Mouse (Mus musculus) liver, embryonic 15.5 days (tissue): ENCODE measurements around the gene RPS10-NUDT3. TPM values are rescaled to one million over a fixed set of nuclear protein-coding genes. Genes with fewer than 3 reads are reported as not detected.
A peak's percentile ranks its signal among the peaks of the same experiment; 100 is the strongest.

Source experiments
- ATAC-seq: fragments of 200-750 bp; cut with Nextera tagmentation; 2 replicates; pipeline ENCODE4 v1.8.0; 2017; ENCODE audit warnings: moderate number of reproducible peaks, mild to moderate bottlenecking, moderate library complexity; ENCODE audit not compliant: insufficient read depth
- H3K27ac ChIP-seq: fragments of 300-500 bp; sonication (generic); replicated peaks from 2 replicates; pipeline ENCODE4 v1.5.1; 2015; ENCODE audit warnings: mild to moderate bottlenecking, inconsistent platforms
- H3K27me3 ChIP-seq: fragments of 300-500 bp; sonication (generic); 2 replicates; pipeline ENCODE4 v1.6.1; 2015; ENCODE audit warnings: mild to moderate bottlenecking, inconsistent platforms
- H3K36me3 ChIP-seq: fragments of 300-500 bp; sonication (generic); replicated peaks from 2 replicates; pipeline ENCODE4 v1.6.1; 2015; ENCODE audit warnings: moderate library complexity, mild to moderate bottlenecking, inconsistent platforms
- H3K4me1 ChIP-seq: fragments of 300-500 bp; sonication (generic); replicated peaks from 2 replicates; pipeline ENCODE4 v1.6.1; 2015; ENCODE audit warnings: inconsistent platforms
- H3K4me2 ChIP-seq: fragments of 300-500 bp; sonication (generic); 2 replicates; pipeline ENCODE4 v1.6.1; 2015; ENCODE audit warnings: moderate library complexity, mild to moderate bottlenecking, inconsistent platforms
- H3K4me3 ChIP-seq: fragments of 300-500 bp; sonication (generic); replicated peaks from 2 replicates; pipeline ENCODE4 v1.5.1; 2015; ENCODE audit warnings: mild to moderate bottlenecking, inconsistent platforms
- H3K9ac ChIP-seq: fragments of 300-500 bp; sonication (generic); 2 replicates; pipeline ENCODE4 v1.6.1; 2015; ENCODE audit warnings: moderate library complexity, mild to moderate bottlenecking, inconsistent platforms
- H3K9me3 ChIP-seq: fragments of 300-500 bp; sonication (generic); replicated peaks from 2 replicates; pipeline ENCODE4 v1.6.1; 2016; ENCODE audit warnings: inconsistent platforms
- WGBS: fragments of 180-500 bp; shearing (Covaris S2); methylation state at CpG from one replicate; pipeline ENCODE4 v1.1.7; 2015; ENCODE audit warnings: mixed read lengths; ENCODE audit not compliant: insufficient replicate concordance; 5-methylcytosine and 5-hydroxymethylcytosine counted together
- polyA plus RNA-seq: library from polyadenylated mRNA; unstranded; fragments of >200 nt; fragmentation: Nextera tagmentation; extraction: Ambion mirVana; gene quantifications from 2 replicates; pipeline ENCODE4 v1.2.1, GENCODE M21; 2015

The RPS10-NUDT3 gene
- polyA plus RNA-seq, 1 experiment from 2014 or later = not detected

DNA sequence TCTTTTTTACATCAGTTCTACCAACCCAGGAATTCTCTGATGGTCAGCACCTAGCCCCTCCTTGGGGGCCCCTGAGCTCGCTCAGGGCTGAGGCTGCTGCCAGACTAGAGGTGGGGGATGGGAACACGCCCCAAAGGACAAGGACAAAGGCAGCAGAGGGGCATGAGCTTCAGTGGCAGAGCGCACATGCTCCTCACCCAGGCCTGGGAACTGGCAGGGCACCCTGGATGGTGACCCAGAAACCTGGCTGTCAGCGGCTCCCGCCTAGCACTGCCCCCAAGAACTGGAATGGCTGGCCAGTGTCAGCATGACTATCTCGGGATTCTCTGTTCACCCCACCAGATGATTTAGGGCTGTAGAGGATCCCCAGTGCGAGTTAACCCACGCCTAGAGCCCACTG is 85.8 kb downstream of the RPS10-NUDT3 start:
- Histone ChIP-seq H3K27ac (no peak overlapping the region), H3K27me3 (no peaks in the 10 kb centered on the region; the same call in 1 of the 2 replicates), H3K9ac (no peak overlapping the region), H3K36me3 (no peaks in the 10 kb centered on the region), H3K4me1 (peaks cover 33% of the 10 kb centered on the region), H3K9me3 (no peaks in the 10 kb centered on the region), H3K4me2 (no peak overlapping the region), H3K4me3 (no peak overlapping the region)
- ATAC-seq = no peak
- WGBS = 41% methylated on average over 8 of the region's 8 CpGs

DNA sequence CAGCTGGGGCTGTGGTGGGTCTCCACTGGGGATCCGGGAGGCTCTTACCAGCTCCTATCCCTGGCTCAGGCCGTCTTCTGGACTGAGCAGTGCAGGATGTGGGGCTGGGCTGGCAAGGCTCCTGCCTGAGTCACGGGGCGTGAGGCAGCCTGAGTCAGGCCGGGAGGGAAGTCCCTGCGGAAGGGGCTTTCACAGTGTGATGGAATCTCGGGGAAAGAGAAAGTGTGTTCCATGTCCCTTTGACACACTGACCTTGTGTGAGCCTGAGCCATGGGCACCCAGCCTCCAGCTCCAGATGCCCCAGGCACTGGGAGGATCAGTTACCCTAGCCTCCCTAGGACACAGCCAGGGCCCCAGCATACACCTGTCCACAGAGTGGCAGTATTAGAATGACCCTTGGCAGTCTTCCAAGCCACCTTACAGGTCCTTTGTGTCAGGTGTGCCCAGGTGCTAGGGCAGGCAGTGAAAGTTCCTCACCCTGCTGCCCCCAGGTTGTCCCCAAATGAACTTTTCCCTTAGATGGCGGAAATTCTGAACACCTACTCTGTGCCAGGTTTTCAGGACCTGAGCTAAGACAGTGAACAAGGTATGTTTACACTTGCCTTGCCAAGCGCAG is 87.7 kb downstream of the RPS10-NUDT3 start:
- no peaks in the 10 kb centered on the region; the same call in 1 of the 2 replicates for H3K27me3 ChIP-seq
- no peak overlapping the region for H3K4me2 ChIP-seq
- ATAC-seq = no peak
- H3K9ac ChIP-seq = no peak overlapping the region
- H3K36me3 ChIP-seq = no peaks in the 10 kb centered on the region
- no peaks in the 10 kb centered on the region for H3K9me3 ChIP-seq
- peaks cover 20% of the 10 kb centered on the region for H3K4me1 ChIP-seq
- H3K4me3 ChIP-seq = no peak overlapping the region
- WGBS = 55% methylated on average over 9 of the region's 9 CpGs
- H3K27ac ChIP-seq = no peak overlapping the region

DNA sequence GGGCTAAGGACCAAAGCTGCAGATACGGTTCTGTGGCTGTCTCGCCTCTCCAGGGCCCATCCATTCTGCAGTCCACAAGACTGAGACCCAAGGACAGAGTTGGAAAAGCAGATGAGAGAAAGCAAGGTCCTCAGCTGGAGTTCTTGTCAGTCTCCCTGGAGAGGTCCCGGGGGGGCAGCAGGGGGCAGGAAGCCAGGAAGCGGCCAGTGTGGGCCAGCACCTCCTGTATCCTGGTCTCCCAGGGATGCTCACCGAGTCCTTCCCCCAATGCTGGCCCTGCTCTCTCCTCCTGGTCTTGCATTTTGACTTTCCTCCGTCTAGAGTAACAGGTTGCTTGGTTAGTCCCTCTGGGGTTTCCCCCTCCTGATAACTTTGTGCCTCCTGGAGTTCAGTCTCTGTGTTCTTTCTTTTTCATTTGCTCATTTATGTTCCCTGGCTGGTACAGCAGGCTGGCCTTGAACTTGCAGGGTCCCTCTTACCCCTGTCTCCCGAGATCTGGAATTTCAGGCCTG is 88.4 kb downstream of the RPS10-NUDT3 start:
- H3K36me3 ChIP-seq = no peaks in the 10 kb centered on the region
- no peaks in the 10 kb centered on the region for H3K9me3 ChIP-seq
- WGBS = 62% methylated on average over 7 of the region's 7 CpGs
- no peaks in the 10 kb centered on the region; the same call in 1 of the 2 replicates for H3K27me3 ChIP-seq
- H3K27ac ChIP-seq = no peak overlapping the region
- no peak for ATAC-seq
- H3K4me3 ChIP-seq = no peak overlapping the region
- no peak overlapping the region for H3K4me2 ChIP-seq
- no peak overlapping the region for H3K9ac ChIP-seq
- peaks cover 13% of the 10 kb centered on the region for H3K4me1 ChIP-seq

DNA sequence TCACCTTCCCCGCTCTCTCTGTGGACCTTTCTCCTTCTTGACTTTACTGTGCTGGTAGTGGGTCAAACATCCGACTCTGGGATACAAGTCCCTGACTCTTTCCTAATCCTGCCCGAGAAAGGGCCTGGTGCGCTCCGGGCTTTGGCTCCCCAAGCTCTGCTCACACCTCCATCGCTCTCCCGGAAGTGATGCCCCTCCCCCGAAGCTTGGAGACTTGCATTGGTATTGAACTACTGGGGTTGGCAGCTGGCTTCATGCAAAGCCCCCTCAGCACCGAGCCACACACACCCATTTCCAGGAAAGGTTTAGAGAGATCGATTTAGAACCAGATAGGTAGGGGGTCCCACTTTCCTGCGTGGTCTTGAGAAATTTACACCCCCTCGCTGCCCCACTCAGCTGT is 89.0 kb downstream of the RPS10-NUDT3 start:
- 43% methylated on average over 12 of the region's 12 CpGs for WGBS

DNA sequence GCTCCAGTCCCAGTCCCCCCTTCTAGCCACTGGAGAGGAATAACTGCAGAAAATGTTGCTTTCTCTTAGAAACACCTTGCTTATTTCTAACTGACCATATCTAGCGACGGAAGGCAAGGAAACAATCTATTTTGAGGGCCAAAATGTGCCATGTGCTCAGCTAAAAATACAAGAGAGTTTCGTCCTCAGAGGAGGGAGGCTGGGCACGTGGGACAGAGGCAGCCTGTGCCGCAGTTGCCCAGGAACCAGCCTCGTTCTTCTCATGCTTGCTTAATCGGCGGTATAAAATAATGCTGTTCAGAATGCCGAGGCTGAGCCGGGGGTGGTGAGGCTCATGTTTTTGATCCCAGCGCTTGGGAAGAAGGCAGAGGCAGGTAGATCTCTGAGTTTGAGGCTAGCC is 90.5 kb downstream of the RPS10-NUDT3 start:
- no peak overlapping the region for H3K9ac ChIP-seq
- no peak for ATAC-seq
- no peak overlapping the region for H3K4me3 ChIP-seq
- H3K4me1 ChIP-seq = 0 out of 2 replicates have a peak, but pooled peaks cover 4% of the 10 kb centered on the region
- no peaks in the 10 kb centered on the region; the same call in 1 of the 2 replicates for H3K27me3 ChIP-seq
- H3K27ac ChIP-seq = no peak overlapping the region
- H3K9me3 ChIP-seq = no peaks in the 10 kb centered on the region
- H3K4me2 ChIP-seq = no peak overlapping the region
- no peaks in the 10 kb centered on the region for H3K36me3 ChIP-seq
- 68% methylated on average over 11 of the region's 11 CpGs for WGBS

More for the DNA sequence above, 89.0 kb downstream of the RPS10-NUDT3 start:
- H3K27me3 ChIP-seq = no peaks in the 10 kb centered on the region; the same call in 1 of the 2 replicates
- H3K9ac ChIP-seq = no peak overlapping the region
- no peak overlapping the region for H3K4me3 ChIP-seq
- H3K36me3 ChIP-seq = no peaks in the 10 kb centered on the region
- H3K4me1 ChIP-seq = 0 out of 2 replicates have a peak, but pooled peaks cover 7% of the 10 kb centered on the region
- H3K4me2 ChIP-seq = no peak overlapping the region
- ATAC-seq = no peak
- no peak overlapping the region for H3K27ac ChIP-seq
- no peaks in the 10 kb centered on the region for H3K9me3 ChIP-seq

DNA sequence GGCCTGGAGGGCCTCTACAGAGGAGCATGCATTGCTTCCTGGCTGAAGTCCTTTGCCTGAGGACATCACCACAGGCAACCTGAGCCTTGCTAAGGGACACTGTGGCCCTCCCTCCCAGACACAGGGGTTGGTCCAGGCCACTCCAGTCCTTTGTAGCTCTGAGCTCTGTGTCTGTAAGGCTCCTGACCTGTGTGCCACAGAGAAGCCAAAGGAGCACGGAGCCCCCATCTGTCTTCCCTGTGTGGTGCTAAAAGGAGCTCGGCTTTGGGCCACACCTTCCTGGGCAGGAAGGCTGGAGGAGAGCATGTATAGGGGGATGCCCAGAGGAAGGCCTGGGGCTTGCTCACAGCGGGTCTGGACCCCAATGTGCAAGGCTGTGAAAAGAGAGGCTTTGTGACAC is 93.0 kb downstream of the RPS10-NUDT3 start:
- Histone ChIP-seq H3K9ac (no peak overlapping the region), H3K36me3 (no peaks in the 10 kb centered on the region), H3K9me3 (no peaks in the 10 kb centered on the region), H3K27me3 (no peaks in the 10 kb centered on the region; the same call in 1 of the 2 replicates), H3K4me2 (no peak overlapping the region), H3K27ac (no peak overlapping the region), H3K4me1 (0 out of 2 replicates have a peak, but pooled peaks cover 4% of the 10 kb centered on the region), H3K4me3 (no peak overlapping the region)
- no peak for ATAC-seq
- 62% methylated on average over 3 of the region's 3 CpGs for WGBS

DNA sequence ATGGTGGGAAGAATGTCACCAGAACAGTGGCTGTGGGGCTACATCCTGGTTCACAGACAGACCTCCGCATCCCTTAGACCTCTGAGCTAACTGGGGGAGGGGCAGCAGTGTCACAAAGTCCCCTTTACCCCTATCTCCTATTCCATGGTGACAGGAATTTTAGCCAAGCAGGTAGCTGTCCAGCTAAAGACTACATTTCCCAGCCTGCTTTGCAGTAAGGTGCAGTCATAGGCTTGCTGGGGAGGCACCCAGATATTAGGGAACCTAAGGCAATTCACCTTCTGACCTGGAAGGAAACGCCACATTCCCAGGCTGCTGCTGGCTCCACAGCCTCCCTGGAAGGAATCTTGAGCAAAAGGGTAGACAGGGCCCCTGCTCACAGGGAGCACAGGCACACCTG is 93.8 kb downstream of the RPS10-NUDT3 start:
- no peak for ATAC-seq
- Histone ChIP-seq H3K36me3 (no peaks in the 10 kb centered on the region), H3K4me3 (no peak overlapping the region), H3K4me2 (no peak overlapping the region), H3K27ac (no peak overlapping the region), H3K9me3 (no peaks in the 10 kb centered on the region), H3K27me3 (no peaks in the 10 kb centered on the region; the same call in 1 of the 2 replicates), H3K9ac (no peak overlapping the region), H3K4me1 (0 out of 2 replicates have a peak, but pooled peaks cover 4% of the 10 kb centered on the region)
- 63% methylated on average over 2 of the region's 2 CpGs for WGBS

DNA sequence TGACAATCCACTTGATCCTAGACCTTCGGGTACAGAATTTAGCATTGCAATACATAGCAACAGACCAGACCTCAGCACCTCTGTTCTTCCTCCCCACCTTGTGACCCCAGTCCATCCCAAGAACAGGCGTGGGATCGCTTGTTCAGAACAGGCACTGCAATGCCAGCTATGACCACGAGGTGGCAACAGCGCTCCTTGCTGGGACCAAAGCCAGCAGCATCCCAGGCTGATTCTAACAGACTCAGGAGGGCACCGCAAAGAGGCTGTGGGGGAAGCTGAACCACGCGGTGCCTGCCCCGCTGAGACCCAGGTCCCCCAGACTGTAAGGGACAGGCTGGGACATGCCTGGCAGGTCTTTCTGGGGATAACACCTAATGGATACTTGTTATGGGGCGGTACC is 100.3 kb downstream of the RPS10-NUDT3 start:
- H3K27me3 ChIP-seq = no peaks in the 10 kb centered on the region
- no peak overlapping the region for H3K9ac ChIP-seq
- ATAC-seq = 0 out of 2 replicates have a peak, but pooled peaks have one; percentile 44
- H3K36me3 ChIP-seq = no peaks in the 10 kb centered on the region
- WGBS = 4% methylated on average over 10 of the region's 10 CpGs
- H3K27ac ChIP-seq = no peak overlapping the region
- H3K4me2 ChIP-seq = no peak overlapping the region
- H3K4me1 ChIP-seq = 0 out of 2 replicates have a peak, but pooled peaks cover 10% of the 10 kb centered on the region
- no peak overlapping the region for H3K4me3 ChIP-seq
- H3K9me3 ChIP-seq = no peaks in the 10 kb centered on the region

DNA sequence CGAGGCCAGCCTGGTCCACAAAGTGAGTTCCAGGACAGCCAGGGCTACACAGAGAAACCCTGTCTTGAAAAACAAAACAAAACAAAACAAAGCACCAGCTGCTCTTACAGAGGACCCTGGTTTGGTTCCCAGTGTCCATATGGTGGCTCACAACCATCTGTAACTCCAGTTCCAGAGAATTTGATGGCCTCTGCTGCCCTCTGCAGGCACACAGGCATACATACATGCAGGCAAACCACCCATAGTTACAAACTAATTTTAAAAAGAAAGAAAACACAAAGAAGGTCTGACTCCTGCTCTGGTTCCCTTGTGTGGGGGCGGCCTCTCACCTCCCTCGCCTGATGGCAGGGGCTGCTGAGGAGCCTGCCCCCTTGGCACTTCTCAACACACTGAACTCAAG is 101.7 kb downstream of the RPS10-NUDT3 start:
- Histone ChIP-seq H3K36me3 (no peaks in the 10 kb centered on the region), H3K4me2 (no peak overlapping the region), H3K9ac (no peak overlapping the region), H3K4me3 (no peak overlapping the region), H3K9me3 (no peaks in the 10 kb centered on the region), H3K4me1 (0 out of 2 replicates have a peak, but pooled peaks cover 10% of the 10 kb centered on the region), H3K27ac (no peak overlapping the region), H3K27me3 (no peaks in the 10 kb centered on the region)
- 82% methylated on average over 3 of the region's 3 CpGs for WGBS
- no peak for ATAC-seq

DNA sequence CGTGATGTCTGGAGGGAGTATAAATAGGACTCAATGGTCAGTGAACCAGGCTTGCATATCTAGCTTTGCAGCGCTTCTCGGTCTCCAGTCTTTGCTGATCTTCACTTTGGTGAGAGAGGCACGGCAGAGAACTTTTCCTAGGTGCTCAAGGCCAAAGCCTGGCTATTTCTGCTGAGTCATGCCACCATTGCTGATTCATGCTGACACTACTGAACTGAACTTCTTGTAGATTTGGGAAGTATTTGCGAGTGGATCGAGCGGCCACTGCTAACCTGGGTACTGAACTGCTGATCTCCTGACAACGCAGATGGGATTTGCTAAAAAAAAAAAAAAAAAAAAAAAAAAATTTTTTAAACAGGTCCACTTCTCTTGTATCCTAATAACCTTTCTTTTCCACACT is 102.9 kb downstream of the RPS10-NUDT3 start:
- WGBS = 54% methylated on average over 8 of the region's 8 CpGs
- Histone ChIP-seq H3K4me2 (no peak overlapping the region), H3K27ac (no peak overlapping the region), H3K9ac (no peak overlapping the region), H3K4me3 (no peak overlapping the region), H3K36me3 (no peaks in the 10 kb centered on the region), H3K27me3 (no peaks in the 10 kb centered on the region), H3K9me3 (no peaks in the 10 kb centered on the region), H3K4me1 (0 out of 2 replicates have a peak, but pooled peaks cover 10% of the 10 kb centered on the region)
- no peak for ATAC-seq
